Mouse (Mus musculus) ovary, postnatal 36 days (tissue): Measurements from ENCODE around the gene Kcnh6.

Experiments used
- DNase-seq: peaks from one replicate; pipeline ENCODE4 v3.0.0; 2022; ENCODE audit warnings: low spot score, mixed read lengths

The Kcnh6 gene

DNA sequence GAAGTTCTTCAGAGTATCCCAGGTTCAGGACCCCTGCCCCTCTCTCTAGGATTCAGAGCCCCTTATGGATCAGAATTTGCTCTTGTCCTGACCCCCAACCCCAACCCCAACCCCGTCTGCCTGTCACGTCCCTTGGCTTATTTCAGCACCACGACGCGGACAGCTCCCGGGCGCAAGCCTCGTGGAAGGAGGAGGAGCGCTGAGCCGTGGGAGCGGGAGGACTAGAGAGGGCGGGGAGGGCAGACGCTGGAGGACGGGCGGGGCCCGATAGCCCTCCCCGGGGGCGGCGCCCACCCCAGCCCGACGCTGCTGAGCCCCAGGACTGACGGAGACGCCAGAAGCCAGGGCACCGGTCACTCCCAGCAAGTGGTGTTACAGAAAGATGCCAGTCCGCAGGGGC lies at the start of gene Kcnh6:
Kcnh6 (plus strand) TSS at position 304 of the 400 bp plus-strand sequence.
- DNase-seq, result peak; percentile 80

GRCm38 (mm10) chr11:105958566-105958965 lies 49.4 kb upstream of the Kcnh6 start:
- no peak for DNase-seq

DNA sequence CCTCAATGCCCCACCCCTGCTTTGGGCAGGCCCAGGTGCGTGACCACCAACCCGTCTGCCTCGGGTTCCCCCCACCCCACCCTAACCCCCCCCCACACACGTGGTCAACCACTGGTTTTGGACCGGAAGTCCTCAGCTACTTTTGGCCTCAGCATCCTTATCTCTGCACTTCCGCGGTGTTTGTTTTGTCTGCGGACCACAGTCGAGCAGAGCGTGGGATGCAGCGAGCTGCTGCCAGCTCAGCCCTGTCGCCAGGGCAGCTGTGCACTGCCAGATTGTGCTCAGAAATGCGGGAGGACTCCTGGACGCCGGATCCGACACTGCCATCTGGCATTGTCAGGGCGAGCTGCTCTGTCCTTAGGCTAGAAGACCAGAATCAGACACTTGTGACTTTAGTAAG lies 48.6 kb upstream of the Kcnh6 start:
- peak; percentile 60 for DNase-seq

- no peak for DNase-seq
These were observed 43.2 kb upstream of the Kcnh6 start for GRCm38 (mm10) chr11:105964691-105965090.

DNA sequence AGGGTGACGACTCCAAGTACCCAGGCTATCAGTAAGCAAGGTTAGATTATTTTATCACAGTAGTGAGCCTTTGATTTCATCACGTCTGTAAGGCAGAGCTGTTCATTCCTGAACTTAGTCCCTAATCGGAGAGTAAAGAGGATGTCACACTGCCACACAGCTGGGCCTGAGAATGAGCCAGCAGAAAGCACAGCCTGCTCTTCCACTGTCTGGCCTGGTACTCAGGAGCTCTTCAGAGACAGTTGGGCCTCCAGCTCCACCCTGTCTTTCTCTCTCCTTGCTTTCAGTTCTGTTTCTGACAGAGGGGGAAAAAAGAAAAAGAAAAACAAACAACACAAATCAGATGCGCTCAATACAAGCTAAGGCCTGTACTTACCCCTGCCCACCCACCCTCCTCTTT lies 41.6 kb upstream of the Kcnh6 start:
- DNase-seq, result no peak

DNA sequence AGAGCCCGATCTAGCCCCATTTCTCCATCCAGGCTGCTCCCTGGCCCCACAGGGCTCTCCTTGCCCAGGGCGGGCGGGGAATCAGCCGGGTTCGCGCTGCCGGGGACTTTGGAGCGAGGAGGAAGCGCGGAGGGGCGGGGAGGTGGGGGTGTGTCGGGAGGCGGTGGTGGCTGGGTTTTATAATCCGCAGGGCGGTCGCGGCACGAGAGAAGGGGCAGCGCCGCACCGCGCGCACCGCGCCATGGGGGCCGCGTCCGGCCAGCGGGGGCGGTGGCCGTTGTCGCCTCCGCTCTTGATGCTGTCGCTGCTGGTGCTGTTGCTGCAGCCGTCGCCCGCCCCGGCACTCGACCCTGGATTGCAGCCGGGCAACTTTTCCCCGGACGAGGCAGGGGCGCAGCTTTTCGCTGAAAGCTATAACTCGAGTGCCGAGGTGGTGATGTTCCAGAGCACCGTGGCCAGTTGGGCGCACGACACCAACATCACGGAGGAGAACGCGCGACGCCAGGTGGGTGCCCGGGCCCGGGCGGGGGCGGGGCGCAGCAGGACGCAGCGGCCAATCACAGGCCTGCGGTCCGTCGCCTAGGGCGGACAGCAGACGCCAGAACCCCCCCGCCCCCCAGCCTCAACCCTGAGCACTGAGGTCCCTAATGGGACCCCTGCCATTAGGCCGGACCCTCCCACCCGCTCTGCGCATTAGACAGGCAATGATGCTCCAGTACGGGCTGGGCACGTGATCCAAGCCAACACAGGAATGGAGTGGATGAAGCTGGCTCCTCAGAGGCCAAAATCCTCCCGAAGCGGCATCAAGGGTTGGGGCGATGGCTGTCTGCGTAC lies 40.0 kb upstream of the Kcnh6 start, which contains the start of gene Ace:
Ace (plus strand) TSS at position 205 of the 834 bp plus-strand sequence.
- peak; percentile 38 for DNase-seq

GRCm38 (mm10) chr11:105968948-105969347 lies 39.0 kb upstream of the Kcnh6 start:
- no peak for DNase-seq

DNA sequence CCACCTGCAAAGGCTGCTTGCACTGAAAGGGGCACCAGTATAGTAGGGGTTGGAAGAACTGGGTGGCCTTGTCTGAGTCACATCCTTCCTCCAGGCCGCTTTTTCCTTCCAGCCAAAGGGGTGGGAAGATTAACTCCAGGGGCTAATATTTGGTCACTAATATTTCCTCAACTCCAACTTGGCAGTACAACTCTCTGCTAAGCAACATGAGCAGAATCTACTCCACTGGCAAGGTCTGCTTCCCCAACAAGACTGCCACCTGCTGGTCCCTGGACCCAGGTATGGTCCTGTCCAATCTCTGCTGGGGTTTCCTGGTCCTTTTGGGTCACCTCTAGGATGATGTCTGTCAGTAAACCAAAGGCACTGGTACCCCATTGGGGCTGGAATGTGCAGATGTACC lies 38.4 kb upstream of the Kcnh6 start:
- peak; percentile 59 for DNase-seq

- no peak for DNase-seq
These were observed 33.3 kb upstream of the Kcnh6 start for GRCm38 (mm10) chr11:105974593-105974992.

GRCm38 (mm10) chr11:105975050-105975449 lies 32.9 kb upstream of the Kcnh6 start:
- DNase-seq, result no peak

- no peak for DNase-seq
These were observed 32.3 kb upstream of the Kcnh6 start for GRCm38 (mm10) chr11:105975636-105976035.

GRCm38 (mm10) chr11:105978232-105978631 lies 29.7 kb upstream of the Kcnh6 start:
- DNase-seq, result no peak

GRCm38 (mm10) chr11:105978634-105979033 lies 29.3 kb upstream of the Kcnh6 start:
- no peak for DNase-seq

GRCm38 (mm10) chr11:105984452-105984851 lies 23.5 kb upstream of the Kcnh6 start:
- no peak for DNase-seq

DNA sequence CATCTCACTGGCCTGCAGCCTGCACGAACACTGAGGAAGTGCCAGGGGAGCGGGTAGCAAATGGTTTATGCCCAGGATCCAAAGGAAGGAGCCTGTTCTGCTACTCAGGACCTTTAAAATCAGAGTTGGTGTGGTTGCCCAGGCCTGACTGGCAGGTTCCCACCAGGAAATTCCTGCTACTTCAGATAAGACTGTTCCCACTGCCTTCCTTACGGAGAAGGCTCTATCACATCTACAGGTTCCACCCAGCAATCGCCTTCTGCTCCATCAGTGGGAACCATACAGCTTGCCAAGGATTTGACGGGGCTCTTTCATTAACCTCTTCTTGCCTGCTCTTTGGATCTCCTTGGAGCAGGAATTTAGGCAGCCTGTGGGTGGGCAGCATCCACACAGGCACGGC lies 20.5 kb upstream of the Kcnh6 start:
- DNase-seq, result no peak

DNA sequence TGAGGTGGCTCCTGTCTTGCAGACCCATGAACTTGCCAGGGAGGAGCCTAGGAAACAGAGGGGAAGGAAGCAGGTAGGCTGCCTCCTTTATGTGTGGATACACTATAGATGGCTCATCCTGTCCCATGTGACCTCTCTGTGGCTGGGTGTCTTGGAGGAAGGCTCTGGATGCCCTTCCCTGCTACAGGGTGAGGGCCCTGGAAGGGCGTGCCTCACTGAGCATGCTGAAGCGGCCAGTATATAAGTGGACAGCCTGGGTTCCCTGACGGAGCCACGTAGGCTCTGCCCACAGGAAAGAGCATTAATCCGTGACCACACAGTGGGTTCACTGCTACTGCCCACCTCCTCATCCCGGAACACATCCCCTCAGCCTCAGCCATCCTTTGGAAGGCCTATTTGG lies 18.5 kb upstream of the Kcnh6 start:
- DNase-seq, result no peak

DNA sequence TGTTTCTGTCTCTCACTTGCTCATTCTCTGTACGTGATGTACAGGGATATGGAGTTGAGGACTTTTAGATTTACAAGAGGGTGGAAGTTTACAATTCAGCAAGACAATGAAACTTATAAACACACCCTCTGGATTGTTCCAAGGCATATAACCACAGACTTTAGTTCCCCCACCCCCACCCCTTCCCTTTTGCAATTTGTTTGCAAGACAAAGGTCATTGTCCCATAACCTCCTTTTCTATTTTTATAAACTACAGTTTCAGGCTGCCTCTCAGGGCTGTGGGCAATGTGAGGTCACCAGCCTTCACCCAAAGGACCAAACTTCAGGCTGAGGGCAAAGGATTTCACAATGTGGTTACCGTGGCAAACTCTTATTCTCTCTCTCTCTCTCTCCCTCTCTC lies 17.7 kb upstream of the Kcnh6 start:
- no peak for DNase-seq

- DNase-seq, result no peak
These were observed 13.5 kb upstream of the Kcnh6 start, which contains the start of gene Ace3 for GRCm38 (mm10) chr11:105994375-105994774. Gene Ace3, plus strand, starts transcription at chr11:105994675.

GRCm38 (mm10) chr11:106000062-106000461 lies 7.9 kb upstream of the Kcnh6 start:
- DNase-seq, result no peak

DNA sequence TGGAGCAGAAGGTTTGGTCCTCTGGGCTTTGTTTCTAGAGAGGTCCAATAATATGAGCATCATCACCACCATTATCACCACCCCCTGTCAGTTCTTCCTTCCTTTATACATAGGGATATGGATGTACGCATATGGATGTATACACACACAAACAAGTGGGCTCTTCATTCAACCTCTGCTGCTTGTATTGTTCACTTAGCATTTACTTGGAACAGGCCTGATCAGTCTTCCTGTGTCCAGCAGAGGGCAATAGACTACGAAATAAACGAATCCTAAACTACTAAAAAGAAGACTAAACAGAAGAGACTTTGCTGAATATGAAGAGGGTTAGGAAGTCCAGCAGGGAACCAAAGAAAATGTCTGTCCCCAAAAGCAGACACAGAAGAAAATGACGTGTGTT lies 6.2 kb upstream of the Kcnh6 start:
- no peak for DNase-seq

- DNase-seq, result no peak
These were observed 3.3 kb upstream of the Kcnh6 start for GRCm38 (mm10) chr11:106004576-106004975.

- no peak for DNase-seq
These were observed 2.0 kb upstream of the Kcnh6 start for GRCm38 (mm10) chr11:106005970-106006369.

DNA sequence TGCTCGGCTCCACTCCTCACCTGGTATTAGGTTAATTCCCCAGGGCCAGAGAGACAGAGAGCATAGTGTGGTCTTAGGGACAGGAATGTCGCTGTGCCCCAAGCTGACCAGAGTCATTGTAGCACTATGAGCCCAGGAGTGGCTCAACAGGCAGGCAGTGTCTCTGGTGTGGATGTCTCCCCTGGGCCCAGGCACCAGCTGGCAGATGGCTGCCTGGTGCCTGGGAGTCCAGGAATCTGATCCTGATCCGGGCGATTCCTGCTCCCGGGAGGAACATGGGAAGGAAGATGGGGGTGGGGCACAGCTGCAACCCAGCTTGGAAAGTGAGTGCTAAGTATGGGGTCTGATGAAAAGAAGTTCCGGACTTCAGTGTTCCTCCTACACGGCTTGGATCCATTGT lies 4.8 kb downstream of the Kcnh6 start:
- no peak for DNase-seq
